ENCODE assay signal across 16 mouse cellular contexts in genomic region chr14:20997548-20997947, GRCm38 (mm10). TPM values are rescaled to one million over a fixed set of nuclear protein-coding genes. Genes with fewer than 3 reads are reported as not detected.
A peak's percentile ranks its signal among the peaks of the same experiment; 100 is the strongest.
DNase-seq lines count a peak whose midpoint lies in the region; ATAC-seq and TF ChIP-seq lines count a peak whose summit lies in the region.
"Had no signal": no experiment of that assay in that cellular context is flagged by ENCODE, and none has a peak within 500 bp of the region (broad histone marks: within the 10 kb centered on the region; RNA-seq: fewer than 3 reads in every experiment).

No protein-coding gene starts in this region.

- no peak for ATAC-seq in forebrain, embryonic 13.5 days
- no peak for ATAC-seq in liver, embryonic 11.5 days (replicated peaks; ENCODE audit: low FRiP score)
- ATAC-seq: lung, postnatal 0 days had no signal

- peaks cover 11% of the 10 kb centered on the region for H3K4me1 ChIP-seq in forebrain, embryonic 13.5 days
- H3K4me1 ChIP-seq in forebrain, embryonic 10.5 days: no peaks in the 10 kb centered on the region
- peaks cover 18% of the 10 kb centered on the region for H3K4me1 ChIP-seq in liver, embryonic 11.5 days (replicated peaks; ENCODE audit: control insufficient read depth, insufficient read depth, low read length)

- peak overlapping the region; percentile 16; the same call in 1 of the 2 replicates for H3K27ac ChIP-seq in forebrain, embryonic 13.5 days
- no peak overlapping the region for H3K27ac ChIP-seq in forebrain, embryonic 10.5 days
- H3K27ac ChIP-seq in layer of hippocampus, adult 2 months: peak overlapping the region; percentile 58
- H3K27ac ChIP-seq in liver, embryonic 11.5 days (ENCODE audit: low read depth, low read length): no peak overlapping the region
- H3K27ac ChIP-seq: liver, embryonic 15.5 days; stomach, postnatal 0 days had no signal

- no peak for TF ChIP-seq POLR2A in brain, embryonic 14.5 days (IDR thresholded peaks at IDR 0.05; ENCODE audit: borderline replicate concordance, extremely low read depth, insufficient read depth, insufficient read length, poor library complexity, severe bottlenecking)

- no peak overlapping the region for H3K4me2 ChIP-seq in forebrain, embryonic 13.5 days
- no peak overlapping the region for H3K4me2 ChIP-seq in liver, embryonic 11.5 days
- H3K4me2 ChIP-seq: liver, embryonic 15.5 days had no signal

- DNase-seq in forebrain, embryonic 10.5 days (ENCODE audit: extremely low spot score, low spot score): no peak
- DNase-seq in layer of hippocampus, adult 2 months (ENCODE audit: low spot score in 2 of 2): peak in 1 of 2 experiments; percentile 42
- no peak for DNase-seq in layer of hippocampus, postnatal 10 days (ENCODE audit: low spot score in 2 of 2)
- peak; percentile 89 for DNase-seq in Muller cell, postnatal 12 days (ENCODE audit: inconsistent ontology term)
- peak; percentile 73 for DNase-seq in brain, embryonic 14.5 days (ENCODE audit: low read depth)
- no peak for DNase-seq in liver, embryonic 11.5 days (ENCODE audit: low spot score)
- DNase-seq: adrenal gland, adult 8-10 months; gastrocnemius, postnatal 14 days; kidney, adult 11 months; right cerebral cortex, adult 18-20 months had no signal

- H3K4me3 ChIP-seq in forebrain, embryonic 13.5 days: no peak overlapping the region
- no peak overlapping the region for H3K4me3 ChIP-seq in forebrain, embryonic 10.5 days
- no peak overlapping the region for H3K4me3 ChIP-seq in layer of hippocampus, adult 2 months
- no peak overlapping the region for H3K4me3 ChIP-seq in liver, embryonic 11.5 days (ENCODE audit: low read depth, low read length)
- H3K4me3 ChIP-seq: erythroblast, embryonic 14.5 days; liver, embryonic 15.5 days; megakaryocyte, embryonic 14.5 days had no signal

- no peaks in the 10 kb centered on the region for H3K27me3 ChIP-seq in forebrain, embryonic 13.5 days
- no peaks in the 10 kb centered on the region for H3K27me3 ChIP-seq in forebrain, embryonic 10.5 days (ENCODE audit: poor library complexity, severe bottlenecking)
- no peaks in the 10 kb centered on the region for H3K27me3 ChIP-seq in liver, embryonic 11.5 days (replicated peaks; ENCODE audit: control insufficient read depth, insufficient read depth, low read length)
- H3K27me3 ChIP-seq: liver, embryonic 15.5 days; megakaryocyte, embryonic 14.5 days had no signal

- 29% methylated on average over 3 of the region's 3 CpGs for WGBS in forebrain, embryonic 13.5 days
- WGBS in forebrain, embryonic 10.5 days: 84% methylated on average over 3 of the region's 3 CpGs
- WGBS in liver, embryonic 11.5 days: 83% methylated on average over 3 of the region's 3 CpGs

- no peaks in the 10 kb centered on the region; the same call in 1 of the 2 replicates for H3K36me3 ChIP-seq in forebrain, embryonic 13.5 days (ENCODE audit: poor library complexity, severe bottlenecking)
- H3K36me3 ChIP-seq in forebrain, embryonic 10.5 days (replicated peaks): peaks cover 9% of the 10 kb centered on the region
- peaks cover 5% of the 10 kb centered on the region for H3K36me3 ChIP-seq in liver, embryonic 11.5 days (ENCODE audit: control insufficient read depth, insufficient read depth, low read length)

- H3K9ac ChIP-seq in forebrain, embryonic 13.5 days: no peak overlapping the region
- H3K9ac ChIP-seq in liver, embryonic 11.5 days (ENCODE audit: low read depth, low read length): no peak overlapping the region
- H3K9ac ChIP-seq: liver, embryonic 15.5 days had no signal

- no peak for TF ChIP-seq CTCF in layer of hippocampus, adult 2 months (conservative IDR thresholded peaks at IDR 0.05)
- TF ChIP-seq CTCF in brain, embryonic 14.5 days (IDR thresholded peaks at IDR 0.05; ENCODE audit: borderline replicate concordance, extremely low read depth, insufficient read depth, insufficient read length): no peak

- H3K9me3 ChIP-seq in forebrain, embryonic 13.5 days (replicated peaks): no peaks in the 10 kb centered on the region
- no peaks in the 10 kb centered on the region for H3K9me3 ChIP-seq in forebrain, embryonic 10.5 days
- H3K9me3 ChIP-seq in liver, embryonic 11.5 days (ENCODE audit: control insufficient read depth, low read length): no peaks in the 10 kb centered on the region
- H3K9me3 ChIP-seq: liver, embryonic 15.5 days; megakaryocyte, embryonic 14.5 days had no signal

RNA-seq across cellular contexts. Expression of gene Ap3m1, which starts 54.8 kb away (rescaled TPM):
- polyA plus RNA-seq in forebrain, embryonic 13.5 days (2015; fragmentation: Nextera tagmentation; extraction: Ambion mirVana): 107 and 125 TPM in 2 replicates
- polyA plus RNA-seq in forebrain, embryonic 10.5 days (2016; fragmentation: Nextera tagmentation; extraction: Ambion mirVana): 99.9 and 101 TPM in 2 replicates
- total RNA-seq in layer of hippocampus, adult 2 months (2021): 10 to 100 TPM; 67.0 to 70.9 TPM
- 10 to 100 TPM; 81.8 to 86.9 TPM for total RNA-seq in layer of hippocampus, postnatal 10 days (2021)
- 82.0 and 92.5 TPM in 2 replicates for polyA plus RNA-seq in brain, embryonic 14.5 days (2012; rRNA removed)
- polyA plus RNA-seq in liver, embryonic 11.5 days (2014; fragmentation: Nextera tagmentation; extraction: Ambion mirVana): 55.7 and 75.0 TPM in 2 replicates

RNA-seq across cellular contexts. Expression of gene Adk, which starts 54.8 kb away (rescaled TPM):
- 104 and 105 TPM in 2 replicates for polyA plus RNA-seq in forebrain, embryonic 13.5 days (2015; fragmentation: Nextera tagmentation; extraction: Ambion mirVana)
- 171 and 172 TPM in 2 replicates for polyA plus RNA-seq in forebrain, embryonic 10.5 days (2016; fragmentation: Nextera tagmentation; extraction: Ambion mirVana)
- total RNA-seq in layer of hippocampus, adult 2 months (2021): 10 to 100 TPM; 62.5 to 72.3 TPM
- total RNA-seq in layer of hippocampus, postnatal 10 days (2021): 10 to 100 TPM; 70.3 to 70.6 TPM
- polyA plus RNA-seq in brain, embryonic 14.5 days (2012; rRNA removed): 18.6 and 25.3 TPM in 2 replicates
- polyA plus RNA-seq in liver, embryonic 11.5 days (2014; fragmentation: Nextera tagmentation; extraction: Ambion mirVana): 253 and 276 TPM in 2 replicates

Comparison
In these comparisons a context has a peak if more than half of its experiments do, and no peak if none do; other contexts are left out.
1. H3K27ac ChIP-seq: peak in forebrain, embryonic 13.5 days (single experiment) and layer of hippocampus, adult 2 months (single experiment); none in forebrain, embryonic 10.5 days (single experiment) and liver, embryonic 11.5 days (single experiment).
2. DNase-seq: peak in Muller cell, postnatal 12 days (single experiment) and brain, embryonic 14.5 days (single experiment); none in forebrain, embryonic 10.5 days (single experiment), layer of hippocampus, postnatal 10 days (0 of 2) and liver, embryonic 11.5 days (single experiment).